Comparison of ENCODE assay signal across 8 mouse cellular contexts in genomic region chr10:25298264-25298671, GRCm38 (mm10). TPM values are rescaled to one million over a fixed set of nuclear protein-coding genes. Genes with fewer than 3 reads are reported as not detected.
DNase-seq lines count a peak whose midpoint lies in the region; ATAC-seq lines count a peak whose summit lies in the region.

No protein-coding gene starts in this region.

- no peaks in the 10 kb centered on the region for H3K36me3 ChIP-seq in heart, embryonic 16.5 days (ENCODE audit: control insufficient read depth, insufficient read depth)
- no peaks in the 10 kb centered on the region for H3K36me3 ChIP-seq in midbrain, embryonic 16.5 days (ENCODE audit: control insufficient read depth, insufficient read depth, low read length)

- peak overlapping the region; percentile 74 for H3K4me3 ChIP-seq in heart, embryonic 16.5 days (ENCODE audit: low read length)
- no peak overlapping the region for H3K4me3 ChIP-seq in midbrain, embryonic 16.5 days (ENCODE audit: low read depth, low read length)

- DNase-seq in adrenal gland, adult 8-10 months = peak; percentile 33
- no peak for DNase-seq in adrenal gland, postnatal 25 days
- peak; percentile 67 for DNase-seq in adrenal gland, postnatal 14 days
- DNase-seq in liver = peak; percentile 59
- no peak for DNase-seq in frontal cortex, postnatal 14 days (ENCODE audit: low spot score in 2 of 2)
- no peak for DNase-seq in left cerebral cortex, adult 18-20 months (ENCODE audit: low spot score in 2 of 2)

- H3K4me1 ChIP-seq in heart, embryonic 16.5 days (ENCODE audit: control insufficient read depth, insufficient read depth, low read length) = peaks cover 15% of the 10 kb centered on the region
- peaks cover 13% of the 10 kb centered on the region for H3K4me1 ChIP-seq in midbrain, embryonic 16.5 days (ENCODE audit: control insufficient read depth, insufficient read depth, low read length)

- no peak for ATAC-seq in heart, embryonic 16.5 days (replicated peaks; ENCODE audit: extremely low read depth, insufficient read depth, low FRiP score)
- no peak for ATAC-seq in midbrain, embryonic 16.5 days

- peak overlapping the region; percentile 73 for H3K4me2 ChIP-seq in heart, embryonic 16.5 days (ENCODE audit: low read depth, low read length)
- peak overlapping the region; percentile 80; the same call in 1 of the 2 replicates for H3K4me2 ChIP-seq in midbrain, embryonic 16.5 days (ENCODE audit: low read length)

- 61% methylated on average over 4 of the region's 4 CpGs for WGBS in heart, embryonic 16.5 days
- 94% methylated on average over 4 of the region's 4 CpGs for WGBS in midbrain, embryonic 16.5 days

- peak overlapping the region; percentile 94 for H3K27ac ChIP-seq in heart, embryonic 16.5 days (ENCODE audit: low read length)
- no peak overlapping the region for H3K27ac ChIP-seq in midbrain, embryonic 16.5 days (ENCODE audit: low read length)

- H3K27me3 ChIP-seq in heart, embryonic 16.5 days (ENCODE audit: control insufficient read depth, insufficient read depth, low read length) = no peaks in the 10 kb centered on the region
- H3K27me3 ChIP-seq in midbrain, embryonic 16.5 days (ENCODE audit: control insufficient read depth, insufficient read depth, low read depth, low read length) = no peaks in the 10 kb centered on the region

- no peaks in the 10 kb centered on the region for H3K9me3 ChIP-seq in heart, embryonic 16.5 days (replicated peaks; ENCODE audit: control insufficient read depth, low read length)
- no peaks in the 10 kb centered on the region for H3K9me3 ChIP-seq in midbrain, embryonic 16.5 days (replicated peaks; ENCODE audit: control insufficient read depth, low read length, poor library complexity, severe bottlenecking)

- peak overlapping the region; percentile 78 for H3K9ac ChIP-seq in heart, embryonic 16.5 days (ENCODE audit: low read length)
- H3K9ac ChIP-seq in midbrain, embryonic 16.5 days (ENCODE audit: low read depth, low read length) = no peak overlapping the region; the same call in 1 of the 2 replicates

RNA-seq across cellular contexts. Expression of gene Akap7, which starts 9.4 kb away (rescaled TPM):
- total RNA-seq in adrenal gland, adult 8-10 months (2022) = 10 to 100 TPM; 56.7 to 83.5 (median 69.8) TPM
- 63.4 and 86.2 TPM in 2 replicates for total RNA-seq in adrenal gland, postnatal 25 days (2021)
- 65.2 and 68.4 TPM in 2 replicates for total RNA-seq in adrenal gland, postnatal 14 days (2021)
- polyA plus RNA-seq in heart, embryonic 16.5 days (2015; fragmentation: Nextera tagmentation; extraction: Ambion mirVana) = 23.9 and 26.9 TPM in 2 replicates
- 55.7 and 63.3 TPM in 2 replicates for polyA plus RNA-seq in midbrain, embryonic 16.5 days (2015; fragmentation: Nextera tagmentation; extraction: Ambion mirVana)
- total RNA-seq in left cerebral cortex, adult 18-20 months (2021) = 10 to 100 TPM; 68.4 to 70.1 TPM

Comparison
In these comparisons a context has a peak if more than half of its experiments do, and no peak if none do; other contexts are left out.
1. DNase-seq: peak in adrenal gland, adult 8-10 months (single experiment), adrenal gland, postnatal 14 days (single experiment) and liver (single experiment); none in adrenal gland, postnatal 25 days (single experiment), frontal cortex, postnatal 14 days (0 of 2) and left cerebral cortex, adult 18-20 months (0 of 2).